Mouse (Mus musculus) liver, embryonic 12.5 days (tissue): ENCODE results near the gene Kdm4a. TPM values are rescaled to one million over a fixed set of nuclear protein-coding genes. Genes with fewer than 3 reads are reported as not detected.

ENCODE experiments used
- ATAC-seq: fragments of 200-750 bp; cut with Nextera tagmentation; 2 replicates; pipeline ENCODE4 v1.8.0; 2017; ENCODE audit warnings: moderate number of reproducible peaks, mild to moderate bottlenecking, moderate library complexity
- H3K27ac ChIP-seq: fragments of 300-500 bp; sonication (generic); 2 replicates; pipeline ENCODE4 v1.5.1; 2016; ENCODE audit warnings: mild to moderate bottlenecking
- H3K27me3 ChIP-seq: fragments of 300-500 bp; sonication (generic); replicated peaks from 2 replicates; pipeline ENCODE4 v1.6.1; 2016; ENCODE audit warnings: mild to moderate bottlenecking, moderate library complexity
- H3K36me3 ChIP-seq: fragments of 300-500 bp; sonication (generic); 2 replicates; pipeline ENCODE4 v1.6.1; 2016; ENCODE audit warnings: mild to moderate bottlenecking, moderate library complexity
- H3K4me1 ChIP-seq: fragments of 300-500 bp; sonication (generic); 2 replicates; pipeline ENCODE4 v1.6.1; 2016
- H3K4me2 ChIP-seq: fragments of 300-500 bp; sonication (generic); 2 replicates; pipeline ENCODE4 v1.6.1; 2016; ENCODE audit warnings: mild to moderate bottlenecking, moderate library complexity
- H3K4me3 ChIP-seq: fragments of 300-500 bp; sonication (generic); 2 replicates; pipeline ENCODE4 v1.5.1; 2016; ENCODE audit warnings: mild to moderate bottlenecking, moderate library complexity
- H3K9ac ChIP-seq: fragments of 300-500 bp; sonication (generic); 2 replicates; pipeline ENCODE4 v1.6.1; 2016; ENCODE audit warnings: mild to moderate bottlenecking, moderate library complexity
- H3K9me3 ChIP-seq: fragments of 300-500 bp; sonication (generic); replicated peaks from 2 replicates; pipeline ENCODE4 v1.6.1; 2016; ENCODE audit warnings: mild to moderate bottlenecking, moderate library complexity
- WGBS: fragments of 180-500 bp; shearing (Covaris S2); methylation state at CpG from one replicate; pipeline ENCODE4 v1.1.7; 2016; ENCODE audit not compliant: insufficient replicate concordance; 5-methylcytosine and 5-hydroxymethylcytosine counted together
- polyA plus RNA-seq: library from polyadenylated mRNA; unstranded; fragments of >200 nt; fragmentation: Nextera tagmentation; extraction: Ambion mirVana; gene quantifications from 2 replicates; pipeline ENCODE4 v1.2.1, GENCODE M21; 2016

Kdm4a gene
- polyA plus RNA-seq, 1 experiment from 2014 or later: 11.2 TPM

DNA sequence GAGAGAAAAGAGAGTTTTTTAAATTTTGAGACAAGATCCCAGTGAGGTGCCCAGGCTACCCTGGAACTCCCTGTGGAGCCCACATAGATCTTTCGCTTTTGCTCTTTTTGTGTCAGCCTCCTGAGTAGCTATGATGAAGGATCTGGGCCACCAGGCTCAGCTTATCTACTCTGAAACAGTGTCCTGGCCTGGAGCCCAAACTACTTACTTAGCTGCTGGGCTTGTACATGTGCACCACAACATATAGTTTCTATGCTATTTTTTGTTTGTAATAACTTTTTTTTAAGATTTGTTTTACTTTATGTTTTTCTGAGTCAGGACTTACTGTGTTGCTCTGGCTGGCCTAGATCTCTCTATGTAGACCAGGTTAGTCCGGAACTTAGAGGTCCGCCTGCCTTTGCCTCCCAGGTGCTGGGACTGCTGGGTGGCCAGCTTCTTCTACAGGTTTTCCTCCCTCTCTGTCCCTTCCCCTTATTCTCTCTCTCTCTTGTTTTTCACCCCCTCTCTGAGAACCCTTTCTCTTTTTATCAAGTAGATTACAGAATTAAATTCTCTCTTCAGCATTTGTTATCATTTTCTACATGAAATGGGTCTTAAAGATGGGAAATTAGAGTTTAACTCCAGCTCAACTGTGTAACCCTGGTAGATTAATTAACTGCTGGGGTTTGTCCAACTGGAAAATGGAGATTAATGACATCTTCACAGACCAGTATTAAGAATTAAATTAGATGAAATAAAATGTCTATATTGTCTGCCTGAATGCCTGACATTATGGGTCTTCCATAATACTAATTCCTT, 74.4 kb downstream of the Kdm4a start:
- Histone ChIP-seq H3K4me3 (no peak overlapping the region), H3K9ac (no peak overlapping the region), H3K27me3 (no peaks in the 10 kb centered on the region), H3K27ac (peak overlapping the region; percentile 50; the same call in 1 of the 2 replicates), H3K9me3 (0 out of 2 replicates have a peak, but pooled peaks cover 5% of the 10 kb centered on the region), H3K36me3 (peaks cover 18% of the 10 kb centered on the region), H3K4me2 (no peak overlapping the region), H3K4me1 (peaks cover 33% of the 10 kb centered on the region)
- peak; percentile 53 for ATAC-seq
- WGBS: 75% methylated on average over 3 of the region's 3 CpGs

DNA sequence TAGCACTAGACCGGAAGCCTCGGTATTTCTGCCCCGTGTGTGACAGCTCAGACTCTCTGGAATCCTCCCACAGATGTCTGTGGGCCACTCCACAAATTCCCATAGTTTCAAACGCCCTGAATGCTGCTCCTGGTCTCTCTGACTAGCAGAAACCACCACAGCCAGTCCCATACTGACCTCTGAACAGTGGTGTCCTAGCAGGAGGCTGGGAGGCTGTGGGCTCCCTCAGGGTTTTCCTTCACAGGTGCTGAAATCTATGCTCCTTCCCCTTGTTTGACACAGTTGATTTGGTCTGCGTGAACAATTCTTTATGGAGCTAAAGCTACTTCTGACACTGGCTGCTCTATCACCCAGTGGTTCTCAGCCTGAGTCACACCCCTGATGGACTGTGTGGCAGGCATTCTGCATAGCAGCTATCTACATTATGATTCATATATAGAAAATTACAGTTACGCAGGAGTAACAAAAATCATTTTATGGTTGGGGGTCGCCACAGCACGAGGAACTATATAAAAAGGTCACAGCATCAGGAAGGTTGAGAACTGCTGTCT, 76.5 kb downstream of the Kdm4a start:
- ATAC-seq: no peak
- Histone ChIP-seq H3K9ac (no peak overlapping the region), H3K4me1 (peaks cover 19% of the 10 kb centered on the region), H3K4me2 (no peak overlapping the region), H3K27me3 (no peaks in the 10 kb centered on the region), H3K4me3 (no peak overlapping the region), H3K27ac (no peak overlapping the region; the same call in 1 of the 2 replicates), H3K36me3 (peaks cover 18% of the 10 kb centered on the region), H3K9me3 (0 out of 2 replicates have a peak, but pooled peaks cover 5% of the 10 kb centered on the region)
- WGBS: 74% methylated on average over 8 of the region's 8 CpGs

DNA sequence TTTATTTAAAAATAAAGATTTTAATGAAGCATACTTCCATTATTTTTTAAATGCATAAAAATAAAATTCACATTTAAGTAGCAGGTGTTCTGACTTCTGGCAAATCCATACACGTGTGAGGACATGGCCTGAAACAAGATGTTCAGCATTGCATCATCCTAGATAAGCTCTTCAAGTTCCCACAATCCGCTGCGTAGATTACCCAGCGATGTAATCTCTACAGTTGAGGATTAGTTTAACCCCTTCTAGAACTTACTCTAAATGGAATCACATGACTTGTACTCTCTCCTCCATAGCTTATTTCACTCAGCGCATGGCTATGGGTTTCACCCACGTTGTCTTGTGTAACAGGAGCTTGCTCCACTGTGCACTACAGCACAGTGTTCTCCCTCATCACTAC, 78.3 kb downstream of the Kdm4a start:
- H3K4me1 ChIP-seq: peaks cover 16% of the 10 kb centered on the region
- H3K9me3 ChIP-seq: no peaks in the 10 kb centered on the region
- no peak overlapping the region for H3K27ac ChIP-seq
- H3K4me3 ChIP-seq: no peak overlapping the region
- WGBS: 61% methylated on average over 6 of the region's 6 CpGs
- H3K27me3 ChIP-seq: no peaks in the 10 kb centered on the region
- no peak overlapping the region for H3K4me2 ChIP-seq
- H3K36me3 ChIP-seq: peaks cover 3% of the 10 kb centered on the region; the same call in 1 of the 2 replicates
- no peak overlapping the region for H3K9ac ChIP-seq
- ATAC-seq: no peak

DNA sequence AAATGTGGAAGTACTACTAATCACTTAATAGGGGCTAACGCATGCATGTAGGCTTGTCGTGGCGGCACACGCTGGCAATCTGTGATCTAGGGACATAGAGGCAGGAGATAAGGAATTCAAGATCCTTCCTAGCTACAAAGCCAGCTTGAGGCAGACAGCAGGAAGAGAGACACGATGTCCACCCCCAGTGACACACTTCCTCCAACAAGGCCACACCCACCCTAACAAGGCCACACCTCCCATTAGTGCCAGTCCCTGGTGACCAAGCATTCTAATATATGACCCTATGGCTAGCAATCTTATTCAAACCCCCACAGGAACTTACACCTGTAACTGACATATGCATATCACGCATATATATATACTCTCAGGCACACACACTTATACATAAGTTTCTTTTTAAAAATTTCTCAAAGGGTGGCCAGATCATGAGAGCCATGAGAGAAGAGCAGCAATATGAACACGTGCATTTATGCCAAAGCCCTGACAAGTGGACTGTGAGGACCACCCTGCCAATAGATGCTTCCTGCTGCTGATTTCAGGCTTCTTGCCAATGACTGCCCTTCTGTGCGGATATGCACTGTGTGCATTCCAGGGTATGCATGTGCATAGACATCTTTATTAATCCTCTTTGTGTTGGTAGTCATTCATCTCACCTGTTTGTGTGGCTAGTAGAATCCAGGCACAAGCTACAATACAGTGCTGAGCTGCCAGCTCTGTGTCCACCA, 80.0 kb downstream of the Kdm4a start:
- no peak overlapping the region for H3K9ac ChIP-seq
- no peaks in the 10 kb centered on the region for H3K27me3 ChIP-seq
- 53% methylated on average over 8 of the region's 8 CpGs for WGBS
- no peak; the same call in 1 of the 2 replicates for ATAC-seq
- no peaks in the 10 kb centered on the region for H3K9me3 ChIP-seq
- H3K4me1 ChIP-seq: peaks cover 9% of the 10 kb centered on the region
- no peak overlapping the region for H3K4me3 ChIP-seq
- H3K36me3 ChIP-seq: 0 out of 2 replicates have a peak, but pooled peaks cover 2% of the 10 kb centered on the region
- no peak overlapping the region for H3K4me2 ChIP-seq
- no peak overlapping the region for H3K27ac ChIP-seq

DNA sequence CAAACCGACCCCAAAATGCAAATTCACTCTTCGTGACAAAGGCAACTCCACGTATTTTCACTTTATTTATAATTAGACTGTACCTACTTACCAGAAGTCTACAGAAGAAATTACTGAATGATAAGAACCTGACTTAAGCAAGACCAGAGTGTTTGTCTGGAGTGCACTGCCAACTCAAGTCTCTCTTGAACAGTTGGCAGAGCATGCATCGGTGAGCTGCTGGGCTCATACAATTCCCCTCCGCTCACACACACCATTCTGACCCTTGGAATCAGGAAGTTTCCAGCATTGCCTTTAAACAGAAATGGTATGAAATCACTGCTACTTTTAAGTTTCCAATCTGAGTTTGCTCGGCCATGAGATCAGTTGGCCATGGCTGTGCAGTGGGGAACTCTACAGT, 81.3 kb downstream of the Kdm4a start:
- no peaks in the 10 kb centered on the region for H3K9me3 ChIP-seq
- no peaks in the 10 kb centered on the region for H3K27me3 ChIP-seq
- 86% methylated on average over 6 of the region's 6 CpGs for WGBS
- no peak overlapping the region for H3K9ac ChIP-seq
- H3K4me3 ChIP-seq: no peak overlapping the region
- ATAC-seq: no peak
- no peak overlapping the region for H3K4me2 ChIP-seq
- H3K36me3 ChIP-seq: no peaks in the 10 kb centered on the region
- H3K27ac ChIP-seq: no peak overlapping the region
- H3K4me1 ChIP-seq: peaks cover 9% of the 10 kb centered on the region

DNA sequence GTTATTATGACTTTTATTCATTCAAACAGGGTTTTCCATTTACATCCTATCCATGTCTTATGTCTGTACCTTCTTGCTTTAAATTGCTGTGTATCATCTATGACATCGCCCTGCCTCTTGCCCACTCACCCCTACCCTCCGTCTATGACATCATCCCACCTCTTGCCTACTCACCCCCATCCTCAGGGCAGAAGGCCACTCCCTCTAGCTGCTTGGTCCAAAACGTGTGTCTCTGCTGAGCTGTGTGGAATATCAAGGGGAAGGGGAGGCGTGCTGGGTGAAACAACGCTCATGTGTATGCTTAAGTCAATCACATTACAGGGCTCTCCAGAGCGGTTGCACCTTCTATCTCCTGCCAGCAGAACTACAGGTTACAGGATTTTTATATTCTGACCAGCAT, 83.8 kb downstream of the Kdm4a start:
- WGBS: 77% methylated on average over 6 of the region's 6 CpGs
- H3K9me3 ChIP-seq: no peaks in the 10 kb centered on the region
- no peak overlapping the region for H3K4me3 ChIP-seq
- H3K4me2 ChIP-seq: no peak overlapping the region
- no peak overlapping the region for H3K9ac ChIP-seq
- no peaks in the 10 kb centered on the region for H3K27me3 ChIP-seq
- peaks cover 5% of the 10 kb centered on the region; the same call in 1 of the 2 replicates for H3K4me1 ChIP-seq
- H3K27ac ChIP-seq: no peak overlapping the region
- no peak for ATAC-seq
- no peaks in the 10 kb centered on the region for H3K36me3 ChIP-seq

DNA sequence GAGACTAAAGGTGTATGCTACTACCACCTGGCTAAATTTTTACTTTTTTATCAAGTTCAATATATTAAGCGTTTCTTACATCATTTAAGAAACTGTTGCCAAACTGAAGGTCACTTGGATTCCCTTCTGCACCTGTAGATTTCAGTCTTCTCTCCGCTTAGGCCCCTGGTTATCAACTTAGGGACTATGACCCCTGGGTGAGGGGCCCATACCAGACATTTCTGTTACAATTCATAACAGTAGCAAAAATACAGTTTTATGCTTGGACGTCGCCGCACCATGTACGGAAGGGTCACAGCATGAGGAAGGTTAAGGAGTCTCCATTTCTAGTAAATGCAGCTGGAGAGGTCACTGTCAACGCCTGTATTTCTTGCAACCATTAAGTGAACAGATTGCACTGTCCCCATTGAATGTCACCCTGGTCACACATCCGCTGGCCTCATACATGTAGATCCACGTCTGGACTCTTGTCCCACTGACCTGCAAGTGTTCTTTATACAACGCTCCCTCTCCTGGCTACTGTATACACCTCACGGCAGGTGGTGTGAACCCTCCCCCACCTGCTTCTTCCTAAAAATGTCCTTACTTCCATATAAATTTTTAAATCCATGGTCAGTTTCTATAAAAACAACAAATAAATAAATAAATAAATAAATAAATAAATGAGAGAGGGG, 86.9 kb downstream of the Kdm4a start:
- no peak for ATAC-seq
- H3K4me3 ChIP-seq: no peak overlapping the region
- H3K4me2 ChIP-seq: no peak overlapping the region
- WGBS: 82% methylated on average over 11 of the region's 11 CpGs
- H3K9me3 ChIP-seq: no peaks in the 10 kb centered on the region
- no peaks in the 10 kb centered on the region for H3K36me3 ChIP-seq
- H3K9ac ChIP-seq: no peak overlapping the region
- H3K4me1 ChIP-seq: peaks cover 10% of the 10 kb centered on the region
- H3K27me3 ChIP-seq: no peaks in the 10 kb centered on the region
- no peak overlapping the region for H3K27ac ChIP-seq

DNA sequence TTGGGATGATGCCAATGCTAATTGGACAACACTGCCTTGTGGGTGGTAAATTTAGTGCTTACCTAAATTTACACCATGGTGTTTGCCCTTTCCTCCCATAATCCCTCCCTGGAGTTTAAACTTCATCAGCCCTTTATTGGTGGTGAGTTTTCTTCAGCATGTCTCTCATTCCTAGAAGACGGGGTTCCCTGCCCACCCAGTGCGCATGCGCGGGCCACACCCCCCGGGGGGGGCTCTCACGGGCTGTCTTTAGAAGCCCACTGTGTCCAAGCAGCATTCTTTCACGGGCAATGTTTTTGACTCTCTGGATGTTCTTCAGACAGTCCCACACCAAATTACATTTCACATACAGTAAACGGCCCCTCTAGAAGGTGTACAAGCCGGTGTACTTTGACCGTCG, 89.4 kb downstream of the Kdm4a start:
- Histone ChIP-seq H3K4me3 (no peak overlapping the region), H3K36me3 (no peaks in the 10 kb centered on the region), H3K4me2 (no peak overlapping the region), H3K27ac (no peak overlapping the region), H3K27me3 (no peaks in the 10 kb centered on the region), H3K9ac (no peak overlapping the region), H3K9me3 (no peaks in the 10 kb centered on the region), H3K4me1 (peaks cover 10% of the 10 kb centered on the region)
- WGBS: 78% methylated on average over 11 of the region's 11 CpGs
- ATAC-seq: no peak

DNA sequence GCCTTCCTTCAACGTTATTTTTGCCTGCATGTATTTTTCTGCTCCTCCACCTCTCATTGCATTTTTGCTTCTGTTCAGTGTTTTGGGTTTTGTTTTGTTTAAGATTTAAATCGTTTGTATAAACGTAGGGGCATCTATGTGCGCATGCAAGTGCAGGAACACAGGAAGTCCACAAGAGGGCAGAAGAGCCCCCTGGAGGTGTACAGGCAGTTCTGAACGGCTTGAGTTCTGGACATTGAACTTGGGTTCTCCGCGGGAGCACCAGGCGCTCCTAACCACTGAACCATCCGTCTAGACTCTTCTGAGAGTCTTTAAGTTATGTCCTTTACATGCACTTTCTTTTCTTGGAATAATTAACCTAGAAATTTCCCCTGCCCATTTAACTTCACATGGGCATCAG, 89.9 kb downstream of the Kdm4a start:
- no peaks in the 10 kb centered on the region for H3K9me3 ChIP-seq
- H3K36me3 ChIP-seq: no peaks in the 10 kb centered on the region
- H3K27me3 ChIP-seq: no peaks in the 10 kb centered on the region
- H3K4me2 ChIP-seq: no peak overlapping the region
- no peak overlapping the region for H3K4me3 ChIP-seq
- no peak overlapping the region for H3K9ac ChIP-seq
- no peak overlapping the region for H3K27ac ChIP-seq
- peaks cover 10% of the 10 kb centered on the region for H3K4me1 ChIP-seq
- WGBS: 35% methylated on average over 9 of the region's 9 CpGs
- no peak for ATAC-seq

DNA sequence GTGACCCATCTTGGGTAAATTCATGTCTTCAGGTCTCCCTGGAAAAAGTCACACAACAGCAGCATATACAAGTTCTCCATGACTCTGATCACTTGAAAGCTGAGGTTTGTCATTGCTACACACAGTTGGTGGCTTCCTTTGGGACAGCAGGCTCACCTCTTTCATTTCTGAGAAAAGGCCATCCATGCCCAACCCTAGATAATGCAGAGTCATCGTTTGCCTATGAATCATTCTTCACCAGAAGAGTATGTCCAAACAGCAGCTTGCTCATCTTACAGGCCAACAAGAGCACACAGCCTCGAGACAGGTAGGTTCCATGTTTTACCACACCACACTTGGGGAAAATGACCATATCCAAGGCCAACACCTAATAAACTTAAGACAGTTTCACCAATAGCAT, 91.1 kb downstream of the Kdm4a start:
- 63% methylated on average over 2 of the region's 2 CpGs for WGBS
- Histone ChIP-seq H3K27me3 (no peaks in the 10 kb centered on the region), H3K9me3 (no peaks in the 10 kb centered on the region)

More for the DNA sequence above, 91.1 kb downstream of the Kdm4a start:
- H3K27ac ChIP-seq: no peak overlapping the region
- ATAC-seq: peak; percentile 48; the same call in 1 of the 2 replicates
- no peak overlapping the region for H3K4me2 ChIP-seq
- H3K9ac ChIP-seq: no peak overlapping the region
- H3K4me1 ChIP-seq: peaks cover 10% of the 10 kb centered on the region
- no peak overlapping the region for H3K4me3 ChIP-seq
- H3K36me3 ChIP-seq: no peaks in the 10 kb centered on the region
